Mouse (Mus musculus): ENCODE measurements around the gene Cyb561d2. TPM values are rescaled to one million over a fixed set of nuclear protein-coding genes. Genes with fewer than 3 reads are reported as not detected.
"Not testable (repeated sequence)": the region's sequence is repeated elsewhere in the genome, so short reads cannot be mapped to it uniquely, and the experiment has no call there.

The Cyb561d2 gene
- polyA plus RNA-seq, 1 experiment from 2014 or later = 33.9 TPM

DNA sequence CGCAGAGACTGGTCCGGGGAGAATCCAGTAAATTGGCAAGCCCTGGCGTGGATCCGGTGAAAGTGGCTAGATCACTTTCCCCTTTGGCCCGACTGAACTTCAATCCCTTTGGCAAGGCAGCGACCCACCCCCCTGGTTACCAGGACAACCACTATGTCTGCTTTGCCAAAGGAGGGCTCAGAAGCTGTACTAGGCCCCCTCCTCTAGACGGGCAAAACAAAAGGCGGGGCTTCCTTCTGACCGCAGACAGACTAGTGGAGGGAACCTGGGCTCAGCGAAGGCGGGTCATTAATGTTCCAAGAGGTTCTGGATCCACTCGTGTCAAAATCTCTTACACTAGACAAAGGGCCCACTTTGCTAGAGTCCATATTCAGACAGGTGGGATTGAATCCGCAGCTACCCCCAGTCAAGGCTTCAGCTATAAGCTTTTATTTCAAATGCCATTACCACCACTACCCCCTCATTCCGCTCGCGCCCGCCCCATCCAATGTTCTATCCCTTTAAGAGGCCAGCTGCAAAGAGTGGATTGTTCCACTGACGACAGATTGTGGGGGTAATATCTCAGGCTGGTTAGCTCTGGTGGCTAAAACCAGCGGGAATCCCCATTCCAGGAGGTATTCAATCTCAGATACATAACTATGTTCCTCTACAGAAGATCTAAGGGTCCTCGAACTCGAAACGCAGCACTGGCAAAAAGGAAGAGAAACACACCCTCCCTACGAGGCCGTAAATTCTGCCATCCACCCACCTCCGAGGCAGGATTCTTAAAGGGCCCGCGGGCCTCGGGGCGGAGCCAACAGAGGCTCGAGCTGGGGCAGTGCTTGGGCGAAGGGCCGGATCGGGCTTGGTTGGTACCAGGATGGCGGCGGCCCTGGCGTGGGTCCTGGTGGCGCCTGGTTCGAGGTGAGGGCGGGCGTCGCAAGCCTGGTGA, 26.6 kb upstream of the Cyb561d2 start:
- ATAC-seq (replicated peaks; ENCODE audit: low FRiP score) = peak; percentile 85
- Histone ChIP-seq H3K9ac (peak overlapping the region; percentile 80), H3K27ac (peak overlapping the region; percentile 89), H3K4me2 (peak overlapping the region; percentile 72), H3K4me3 (replicated peaks) (peak overlapping the region; percentile 86), H3K27me3 (no peaks in the 10 kb centered on the region), H3K36me3 (peaks cover 53% of the 10 kb centered on the region), H3K4me1 (peaks cover 65% of the 10 kb centered on the region), H3K9me3 (replicated peaks) (no peaks in the 10 kb centered on the region)
- under 1% methylated on average over 41 of the region's 41 CpGs for WGBS

DNA sequence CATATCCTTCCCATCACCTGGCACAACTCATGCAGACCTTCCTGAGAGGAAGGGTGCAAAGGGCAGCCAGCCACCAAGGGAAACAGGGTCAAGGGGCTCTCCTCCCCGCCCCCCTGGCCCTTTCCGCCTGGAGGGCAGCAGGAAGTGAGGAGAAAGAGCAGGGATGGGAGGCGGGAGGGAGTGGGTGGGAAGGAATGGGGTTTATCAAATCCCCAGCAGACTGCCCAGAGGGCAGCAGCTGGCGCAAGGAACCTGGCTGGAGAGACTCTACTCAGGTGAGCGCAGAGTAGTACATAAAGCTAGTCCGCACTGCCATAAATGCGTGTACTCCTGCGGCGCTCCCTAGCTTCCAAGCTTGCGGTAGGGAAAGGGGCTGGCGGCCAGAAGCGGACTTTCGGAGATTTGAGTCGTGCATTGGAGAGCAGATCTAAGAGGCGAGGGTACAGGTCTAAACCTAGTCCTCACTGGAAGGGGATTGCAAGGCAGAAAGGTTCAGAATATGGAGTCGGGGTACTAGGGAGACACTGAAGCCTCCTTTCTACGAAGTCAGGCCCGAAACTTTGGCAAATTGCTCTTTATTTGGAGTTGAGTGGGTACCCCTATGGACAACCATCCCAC, 25.8 kb upstream of the Cyb561d2 start, which contains the start of gene Hyal2:
Gene Hyal2 (plus strand): TSS at position 244 of the 618 bp plus-strand sequence.
- H3K9ac ChIP-seq = peak within 1 kb of the TSS; percentile 80
- no peaks in the 10 kb centered on the region for H3K27me3 ChIP-seq
- H3K4me3 ChIP-seq (replicated peaks) = peak within 1 kb of the TSS; percentile 86
- peaks cover 45% of the 10 kb centered on the region for H3K36me3 ChIP-seq
- H3K4me2 ChIP-seq = peak within 1 kb of the TSS; percentile 72
- peak within 1 kb of the TSS; percentile 89 for H3K27ac ChIP-seq
- H3K9me3 ChIP-seq (replicated peaks) = no peaks in the 10 kb centered on the region
- peaks cover 70% of the 10 kb centered on the region for H3K4me1 ChIP-seq
- no peak for ATAC-seq (replicated peaks; ENCODE audit: low FRiP score)
- WGBS = 8% methylated on average over 18 of the region's 18 CpGs

DNA sequence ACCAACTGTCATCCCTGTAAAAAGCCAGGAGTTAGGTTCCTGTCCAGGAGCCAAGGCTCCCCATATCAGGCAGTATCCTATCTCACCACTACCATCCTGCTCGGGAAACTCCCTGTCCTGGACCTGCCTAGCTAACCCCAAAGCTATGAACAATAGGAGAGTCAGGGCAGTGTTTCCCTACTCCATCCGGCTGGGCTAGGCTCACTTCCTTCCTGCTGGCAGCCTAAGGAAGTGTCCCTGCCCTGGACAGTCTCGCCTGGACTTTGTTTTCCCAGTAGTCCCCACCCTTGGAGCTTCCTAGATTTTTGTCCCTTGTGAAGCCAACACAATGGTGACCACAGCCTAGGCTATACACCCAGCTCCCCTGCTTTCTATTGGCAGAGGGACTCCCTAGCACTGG, 24.9 kb upstream of the Cyb561d2 start:
- H3K27ac ChIP-seq = peak overlapping the region; percentile 89
- H3K36me3 ChIP-seq = peaks cover 43% of the 10 kb centered on the region
- peaks cover 70% of the 10 kb centered on the region for H3K4me1 ChIP-seq
- no peak for ATAC-seq (replicated peaks; ENCODE audit: low FRiP score)
- no peak overlapping the region for H3K9ac ChIP-seq
- H3K4me3 ChIP-seq (replicated peaks) = peak overlapping the region; percentile 21
- H3K27me3 ChIP-seq = no peaks in the 10 kb centered on the region
- 67% methylated on average over 3 of the region's 3 CpGs for WGBS
- H3K9me3 ChIP-seq (replicated peaks) = no peaks in the 10 kb centered on the region
- H3K4me2 ChIP-seq = peak overlapping the region; percentile 72

DNA sequence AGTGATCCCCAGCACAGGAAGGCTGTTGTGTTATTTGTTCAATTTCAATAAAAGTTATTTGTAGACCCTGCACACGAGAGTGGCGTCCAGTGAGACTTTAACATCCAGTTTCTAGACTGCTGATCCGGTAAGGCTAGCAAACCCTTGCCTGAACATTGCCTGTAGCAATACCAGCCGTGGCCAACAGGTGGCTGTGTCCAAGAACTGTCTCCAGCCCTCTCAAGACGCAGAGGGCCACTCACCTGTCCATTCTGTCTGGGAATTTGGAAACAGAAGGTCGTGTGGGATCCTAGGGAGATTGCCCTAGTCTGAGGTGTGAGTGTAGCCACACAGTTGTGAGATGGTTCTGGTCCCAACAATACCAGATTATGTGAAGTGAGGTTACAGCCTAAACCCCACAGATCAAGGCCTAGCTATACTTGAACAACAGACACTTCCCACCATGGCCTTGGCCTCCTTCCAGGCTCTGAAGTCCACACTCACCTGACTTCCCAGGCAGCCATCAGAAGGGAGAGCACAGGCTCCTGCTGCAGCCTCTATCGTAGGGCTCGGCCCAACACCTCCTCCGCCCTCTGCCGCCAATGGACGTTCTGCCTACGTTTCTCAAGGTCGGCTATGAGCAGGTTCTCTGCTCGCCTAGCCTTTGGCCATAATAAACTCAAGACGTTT, 24.2 kb upstream of the Cyb561d2 start:
- peaks cover 43% of the 10 kb centered on the region for H3K36me3 ChIP-seq
- peaks cover 64% of the 10 kb centered on the region for H3K4me1 ChIP-seq
- no peak for ATAC-seq (replicated peaks; ENCODE audit: low FRiP score)
- no peaks in the 10 kb centered on the region for H3K27me3 ChIP-seq
- no peaks in the 10 kb centered on the region for H3K9me3 ChIP-seq (replicated peaks)
- peak overlapping the region; percentile 72 for H3K4me2 ChIP-seq
- no peak overlapping the region for H3K9ac ChIP-seq
- WGBS = 55% methylated on average over 15 of the region's 15 CpGs
- H3K27ac ChIP-seq = peak overlapping the region; percentile 89
- H3K4me3 ChIP-seq (replicated peaks) = peak overlapping the region; percentile 21

DNA sequence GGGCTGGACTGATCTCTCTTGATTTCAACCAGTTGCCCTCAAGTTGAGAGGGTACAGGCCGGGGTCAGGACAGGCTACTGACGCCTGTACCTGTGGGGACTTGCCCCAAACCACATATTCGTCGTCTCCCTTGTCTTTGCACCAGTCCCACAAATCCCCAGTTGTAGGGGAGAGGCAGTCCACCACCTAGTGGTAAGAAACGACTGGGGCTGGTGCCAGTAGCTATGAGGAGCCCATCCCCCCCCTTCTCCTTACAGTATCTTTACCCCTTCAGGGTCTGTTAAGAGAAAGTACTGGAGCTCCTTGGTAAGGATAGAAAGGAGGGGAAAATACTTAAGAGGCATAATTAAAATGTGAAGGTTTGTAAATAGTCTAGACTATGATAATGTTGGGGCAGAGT, 23.6 kb upstream of the Cyb561d2 start:
- Histone ChIP-seq H3K4me3 (replicated peaks) (peak overlapping the region; percentile 18; the same call in 1 of the 2 replicates), H3K4me1 (peaks cover 58% of the 10 kb centered on the region), H3K4me2 (peak overlapping the region; percentile 72), H3K27ac (peak overlapping the region; percentile 89), H3K36me3 (peaks cover 43% of the 10 kb centered on the region)
- H3K9ac ChIP-seq; H3K27me3 ChIP-seq; H3K9me3 ChIP-seq (replicated peaks); ATAC-seq (replicated peaks; ENCODE audit: low FRiP score): not testable (repeated sequence)
- WGBS = 50% methylated on average over 5 of the region's 5 CpGs

DNA sequence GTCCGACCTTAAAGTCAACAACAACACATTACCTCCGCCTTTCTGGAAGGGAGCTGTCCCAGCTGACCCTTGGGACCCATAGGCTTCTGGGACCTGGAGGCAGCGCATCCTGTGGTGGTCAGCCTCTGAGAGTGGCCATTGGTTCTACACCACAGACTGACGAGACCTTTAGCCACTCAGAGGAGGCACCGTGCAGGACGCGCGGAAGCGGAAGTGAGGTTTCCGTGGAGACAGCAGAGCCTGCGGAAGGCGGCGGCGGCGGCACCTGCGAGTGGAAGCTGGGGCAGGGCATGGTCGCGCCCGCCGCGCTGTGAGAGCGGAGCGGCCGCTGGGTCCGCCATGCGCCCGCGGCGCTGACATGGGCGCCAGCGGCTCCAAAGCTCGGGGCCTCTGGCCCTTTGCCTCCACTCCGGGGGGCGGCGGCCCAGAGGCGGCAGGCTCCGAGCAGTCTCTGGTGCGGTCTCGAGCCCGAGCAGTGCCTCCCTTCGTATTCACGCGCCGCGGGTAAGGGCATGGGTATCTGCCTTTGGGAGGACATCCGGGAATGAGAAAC, 21.1 kb upstream of the Cyb561d2 start, which contains the start of gene Tusc2:
Gene Tusc2 (plus strand): TSS at position 227 of the 553 bp plus-strand sequence.
- peaks cover 64% of the 10 kb centered on the region for H3K36me3 ChIP-seq
- H3K4me2 ChIP-seq = peak within 1 kb of the TSS; percentile 85
- H3K4me3 ChIP-seq (replicated peaks) = peak within 1 kb of the TSS; percentile 97
- no peaks in the 10 kb centered on the region for H3K27me3 ChIP-seq
- peak within 1 kb of the TSS; percentile 80 for H3K9ac ChIP-seq
- peaks cover 47% of the 10 kb centered on the region for H3K4me1 ChIP-seq
- no peaks in the 10 kb centered on the region for H3K9me3 ChIP-seq (replicated peaks)
- WGBS = under 1% methylated on average over 46 of the region's 46 CpGs
- ATAC-seq (replicated peaks; ENCODE audit: low FRiP score) = peak; percentile 95
- H3K27ac ChIP-seq = peak within 1 kb of the TSS; percentile 80

DNA sequence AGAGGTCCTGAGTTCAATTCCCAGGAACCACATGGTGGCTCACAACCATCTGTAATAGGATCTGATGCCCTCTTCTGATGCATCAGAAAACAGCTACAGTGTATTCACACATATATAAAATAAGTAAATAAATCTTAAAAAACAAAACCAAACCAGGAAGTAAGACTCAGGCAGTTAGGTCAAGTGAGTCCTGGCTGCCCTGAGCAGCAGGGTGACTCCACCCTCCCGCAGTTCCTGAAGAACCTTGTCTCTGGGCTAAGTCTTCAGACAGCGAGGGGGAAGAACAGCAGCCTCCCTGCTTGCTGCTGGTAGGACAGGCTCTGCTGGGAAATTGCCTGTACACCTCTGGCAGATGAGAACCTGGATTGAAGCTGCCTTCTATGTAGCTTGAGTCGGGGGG, 14.4 kb upstream of the Cyb561d2 start:
- no peaks in the 10 kb centered on the region for H3K9me3 ChIP-seq (replicated peaks)
- H3K4me3 ChIP-seq (replicated peaks) = peak overlapping the region; percentile 79
- peak overlapping the region; percentile 99 for H3K27ac ChIP-seq
- H3K9ac ChIP-seq = peak overlapping the region; percentile 84; the same call in 1 of the 2 replicates
- H3K27me3 ChIP-seq = no peaks in the 10 kb centered on the region
- H3K36me3 ChIP-seq = peaks cover 50% of the 10 kb centered on the region
- H3K4me2 ChIP-seq = peak overlapping the region; percentile 70
- ATAC-seq (replicated peaks; ENCODE audit: low FRiP score) = no peak
- WGBS = 73% methylated on average over 3 of the region's 3 CpGs
- peaks cover 49% of the 10 kb centered on the region for H3K4me1 ChIP-seq

DNA sequence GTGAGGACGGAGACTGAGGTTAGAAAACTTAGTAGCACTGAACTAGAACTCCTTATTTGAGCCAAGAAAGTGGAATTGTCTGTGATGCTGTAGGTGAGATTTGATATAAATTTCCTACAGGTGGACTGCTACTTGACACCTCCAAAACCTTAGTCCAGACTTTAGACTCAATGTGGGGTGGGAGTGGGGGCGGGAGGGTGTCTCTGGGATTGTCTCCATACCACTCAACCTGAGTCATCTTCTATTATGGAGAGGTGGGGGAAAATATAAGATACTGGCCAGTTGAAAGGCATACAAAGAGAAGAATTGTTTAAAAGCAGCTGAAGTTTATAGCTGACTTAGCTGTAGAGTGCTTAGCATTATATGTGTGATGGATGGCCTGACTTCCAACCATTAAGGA, 13.7 kb upstream of the Cyb561d2 start:
- Histone ChIP-seq H3K36me3 (peaks cover 44% of the 10 kb centered on the region), H3K27me3 (no peaks in the 10 kb centered on the region), H3K9ac (peak overlapping the region; percentile 84), H3K4me2 (peak overlapping the region; percentile 70), H3K27ac (peak overlapping the region; percentile 99), H3K9me3 (replicated peaks) (no peaks in the 10 kb centered on the region), H3K4me1 (peaks cover 55% of the 10 kb centered on the region), H3K4me3 (replicated peaks) (peak overlapping the region; percentile 79)
- 28% methylated on average over 2 of the region's 2 CpGs for WGBS
- ATAC-seq (replicated peaks; ENCODE audit: low FRiP score) = no peak

DNA sequence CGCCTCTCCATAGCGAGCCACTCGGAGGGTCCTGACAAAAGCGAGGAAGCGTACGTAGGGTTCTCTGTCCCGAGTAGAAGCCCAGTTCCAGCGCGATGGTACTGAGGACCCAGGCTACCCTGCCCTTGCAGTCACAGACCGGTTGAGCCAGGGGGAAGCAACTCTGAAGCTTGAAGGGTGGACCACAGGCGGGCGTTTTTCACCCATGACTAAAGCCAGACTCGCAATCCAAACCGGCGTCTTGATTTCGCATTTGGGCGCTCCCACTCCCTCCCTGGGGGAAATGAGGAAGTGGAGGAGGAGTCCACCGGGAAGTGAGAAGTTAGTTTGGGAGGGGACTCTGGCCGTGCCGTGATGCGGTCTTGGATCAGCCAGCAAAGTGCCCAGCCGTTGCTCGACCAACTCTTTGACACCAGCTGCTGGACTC, 13.1 kb upstream of the Cyb561d2 start:
- peak; percentile 22 for ATAC-seq (replicated peaks; ENCODE audit: low FRiP score)
- H3K4me1 ChIP-seq = peaks cover 62% of the 10 kb centered on the region

DNA sequence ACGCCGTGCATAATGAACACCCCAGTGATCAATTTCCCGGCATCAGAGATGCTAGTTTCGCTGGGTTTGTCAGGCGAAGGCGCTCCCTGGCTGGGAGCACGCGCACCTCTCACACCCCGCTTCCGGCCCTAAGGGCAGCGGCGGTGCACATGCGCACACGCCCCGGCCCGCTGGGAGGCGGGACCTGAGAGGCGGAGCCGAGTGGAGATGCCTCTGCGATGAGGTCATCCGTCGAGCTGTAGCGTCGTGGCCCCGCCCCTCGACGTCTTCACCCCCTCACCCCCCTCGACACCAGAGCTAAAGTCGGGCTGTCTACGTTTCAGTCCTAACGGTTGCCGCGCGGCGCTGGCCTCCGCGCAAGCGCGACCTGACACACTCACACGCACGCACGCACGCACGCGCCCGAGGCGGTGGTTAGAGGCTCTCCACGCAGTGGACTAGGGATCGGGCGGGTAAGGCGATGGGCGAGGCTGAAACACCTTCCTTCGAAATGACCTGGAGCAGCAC, 12.4 kb upstream of the Cyb561d2 start:
- peak overlapping the region; percentile 70 for H3K4me2 ChIP-seq
- peak overlapping the region; percentile 79 for H3K4me3 ChIP-seq (replicated peaks)
- WGBS = 0% methylated on average over 53 of the region's 53 CpGs
- peaks cover 31% of the 10 kb centered on the region for H3K36me3 ChIP-seq
- peak overlapping the region; percentile 99 for H3K27ac ChIP-seq
- peak overlapping the region; percentile 84 for H3K9ac ChIP-seq
- peak; percentile 88 for ATAC-seq (replicated peaks; ENCODE audit: low FRiP score)
- no peaks in the 10 kb centered on the region; the same call in 1 of the 2 replicates for H3K27me3 ChIP-seq
- peaks cover 66% of the 10 kb centered on the region for H3K4me1 ChIP-seq
- H3K9me3 ChIP-seq (replicated peaks) = no peaks in the 10 kb centered on the region

More for the DNA sequence above, 13.1 kb upstream of the Cyb561d2 start:
- Histone ChIP-seq H3K36me3 (peaks cover 37% of the 10 kb centered on the region), H3K27ac (peak overlapping the region; percentile 99), H3K4me3 (replicated peaks) (peak overlapping the region; percentile 79), H3K4me2 (peak overlapping the region; percentile 70), H3K9ac (peak overlapping the region; percentile 84), H3K27me3 (no peaks in the 10 kb centered on the region), H3K9me3 (replicated peaks) (no peaks in the 10 kb centered on the region)
- WGBS = under 1% methylated on average over 23 of the region's 23 CpGs

Measured in kidney, embryonic 15.5 days (tissue).